Mouse (Mus musculus) cerebellum, adult 2 months (tissue): ENCODE measurements around the gene Ints3.

Source experiments
- CTCF ChIP-seq: fragments of 200-500 bp; IDR thresholded peaks from 2 replicates; pipeline ENCODE4 v1.5.1; 2011; ENCODE audit warnings: low read depth, mild to moderate bottlenecking, control low read depth, low read length, moderate library complexity, borderline replicate concordance; ENCODE audit not compliant: insufficient read depth
- POLR2A ChIP-seq: fragments of 200-500 bp; IDR thresholded peaks from 2 replicates; pipeline ENCODE4 v1.6.1; 2011; ENCODE audit warnings: low read length, control low read depth, borderline replicate concordance; ENCODE audit not compliant: insufficient read depth

GRCm38 (mm10) chr3:90445417-90446200, 12.2 kb upstream of the Ints3 start:
- TF ChIP-seq CTCF: no peak
- no peak for TF ChIP-seq POLR2A
